Mouse (Mus musculus) neutrophil, adult 59 days (primary cell): ENCODE measurements around the gene Negr1. TPM values are rescaled to one million over a fixed set of nuclear protein-coding genes. Genes with fewer than 3 reads are reported as not detected.

ENCODE experiments used
- total RNA-seq, 2 experiments: library from RNA; stranded (reverse); gene quantifications; 1 replicate in 1 of 2; 2 replicates in 1 of 2; pipeline ENCODE4 v1.2.4; 2023

Gene Negr1
- total RNA-seq: under 1 TPM in 1 of 2 experiments, not detected in 1; 0.11 TPM

GRCm38 (mm10) chr3:156561524-156562423 lies at the start of gene Negr1:
Negr1 (plus strand) TSS chr3:156561794.

